Mouse (Mus musculus) lung, postnatal 4 days (tissue): Measurements from ENCODE around the gene Adprm.
"Not testable (repeated sequence)": the region's sequence is repeated elsewhere in the genome, so short reads cannot be mapped to it uniquely, and the experiment has no call there.

Experiments
- DNase-seq, 2 experiments: peaks; one replicate each; pipeline ENCODE4 v3.0.0; 2021

The Adprm gene

GRCm38 (mm10) chr11:67052321-67052952 lies at the start of gene Adprm, which contains the start of gene Sco1:
TSS of gene Adprm (minus strand) at chr11:67052594.
TSS of gene Sco1 (plus strand) at chr11:67052670.
- DNase-seq, result peak; percentile 92 to 93

- peak; percentile 41 to 69 for DNase-seq
Observed at GRCm38 (mm10) chr11:67101713-67102112, 49.3 kb upstream of the Adprm start.

GRCm38 (mm10) chr11:67100169-67100568 lies 47.8 kb upstream of the Adprm start:
- DNase-seq, result peak in 1 of 2 experiments; percentile 46

- DNase-seq, result no peak
Observed at GRCm38 (mm10) chr11:67099241-67099640, 46.8 kb upstream of the Adprm start.

GRCm38 (mm10) chr11:67098427-67098826 lies 46.0 kb upstream of the Adprm start:
- DNase-seq, result no peak

DNA sequence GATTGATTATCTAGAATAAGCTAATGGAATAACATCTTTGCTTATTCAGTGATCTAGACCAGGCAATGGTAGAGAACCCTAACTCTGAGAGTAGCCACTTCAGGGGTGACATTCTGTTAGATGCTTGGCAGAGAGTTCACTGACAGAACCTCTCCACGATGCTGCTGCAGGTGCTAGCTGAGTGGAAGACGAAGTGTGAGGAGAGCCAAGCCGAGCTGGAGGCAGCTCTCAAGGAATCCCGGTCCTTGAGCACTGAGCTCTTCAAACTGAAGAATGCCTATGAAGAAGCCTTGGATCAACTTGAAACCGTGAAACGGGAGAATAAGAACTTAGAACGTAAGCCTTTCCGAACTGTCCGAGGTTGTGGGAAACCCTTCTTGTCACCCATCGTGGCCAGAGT lies 45.3 kb upstream of the Adprm start:
- no peak for DNase-seq

DNA sequence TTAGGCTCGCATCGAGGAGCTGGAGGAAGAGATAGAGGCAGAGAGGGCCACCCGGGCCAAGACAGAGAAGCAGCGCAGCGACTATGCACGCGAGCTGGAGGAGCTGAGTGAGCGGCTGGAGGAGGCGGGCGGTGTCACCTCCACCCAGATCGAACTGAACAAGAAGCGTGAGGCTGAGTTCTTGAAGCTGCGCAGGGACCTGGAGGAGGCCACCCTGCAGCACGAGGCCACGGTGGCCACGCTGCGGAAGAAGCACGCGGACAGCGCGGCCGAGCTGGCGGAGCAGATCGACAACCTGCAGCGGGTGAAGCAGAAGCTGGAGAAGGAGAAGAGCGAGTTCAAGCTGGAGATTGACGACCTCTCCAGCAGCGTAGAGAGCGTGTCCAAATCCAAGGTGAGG lies 42.1 kb upstream of the Adprm start:
- DNase-seq, result no peak

- DNase-seq, result no peak
Observed at GRCm38 (mm10) chr11:67093652-67094051, 41.3 kb upstream of the Adprm start.

GRCm38 (mm10) chr11:67093201-67093600 lies 40.8 kb upstream of the Adprm start:
- DNase-seq, result no peak

- not testable (repeated sequence) for DNase-seq
Observed at GRCm38 (mm10) chr11:67092354-67092753, 40.0 kb upstream of the Adprm start.

DNA sequence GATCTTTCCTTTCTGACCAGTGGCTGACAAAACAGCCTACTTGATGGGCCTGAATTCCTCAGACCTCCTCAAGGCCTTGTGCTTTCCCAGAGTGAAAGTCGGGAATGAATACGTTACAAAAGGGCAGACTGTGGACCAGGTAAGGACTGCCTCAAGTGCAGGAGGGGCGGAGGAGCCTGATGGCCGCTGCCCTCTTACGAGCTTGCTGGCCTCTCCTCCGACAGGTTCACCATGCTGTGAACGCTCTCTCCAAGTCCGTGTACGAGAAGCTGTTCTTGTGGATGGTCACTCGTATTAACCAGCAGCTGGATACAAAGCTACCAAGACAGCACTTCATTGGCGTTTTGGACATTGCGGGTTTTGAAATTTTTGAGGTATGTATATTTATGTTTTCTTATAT lies 34.8 kb upstream of the Adprm start:
- no peak for DNase-seq

DNA sequence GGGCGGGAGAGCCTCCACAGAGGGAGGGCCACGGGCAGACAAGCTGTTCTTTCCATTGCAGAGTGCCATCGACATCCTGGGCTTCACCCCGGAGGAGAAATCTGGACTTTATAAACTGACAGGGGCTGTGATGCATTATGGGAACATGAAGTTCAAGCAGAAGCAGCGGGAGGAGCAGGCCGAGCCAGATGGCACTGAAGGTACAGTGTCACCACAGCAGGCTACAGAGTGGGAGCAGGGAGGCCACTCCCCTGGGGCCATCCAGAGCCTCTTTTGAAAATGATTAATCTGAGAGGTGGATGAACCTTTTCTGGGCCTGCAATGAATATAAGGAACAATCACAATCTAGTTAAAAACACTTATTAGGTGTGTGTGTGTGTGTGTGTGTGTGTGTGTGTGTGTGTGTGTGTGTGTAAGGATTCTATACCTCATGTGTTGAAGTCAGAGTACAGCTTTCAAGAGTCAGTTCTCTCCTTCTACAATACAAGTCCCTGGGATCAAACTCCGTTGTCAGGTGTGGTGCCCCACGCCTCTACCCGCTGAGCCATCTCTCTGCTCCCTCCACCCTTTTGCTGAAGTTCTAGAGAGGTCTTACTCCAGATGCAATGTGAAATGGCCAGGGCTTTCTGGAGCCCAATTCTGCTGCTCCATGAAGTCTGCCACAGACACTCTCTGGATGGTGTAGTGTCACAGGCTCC lies 34.2 kb upstream of the Adprm start:
- DNase-seq, result no peak

- DNase-seq, result peak; percentile 37 to 76
Observed at GRCm38 (mm10) chr11:67085489-67085888, 33.1 kb upstream of the Adprm start.

DNA sequence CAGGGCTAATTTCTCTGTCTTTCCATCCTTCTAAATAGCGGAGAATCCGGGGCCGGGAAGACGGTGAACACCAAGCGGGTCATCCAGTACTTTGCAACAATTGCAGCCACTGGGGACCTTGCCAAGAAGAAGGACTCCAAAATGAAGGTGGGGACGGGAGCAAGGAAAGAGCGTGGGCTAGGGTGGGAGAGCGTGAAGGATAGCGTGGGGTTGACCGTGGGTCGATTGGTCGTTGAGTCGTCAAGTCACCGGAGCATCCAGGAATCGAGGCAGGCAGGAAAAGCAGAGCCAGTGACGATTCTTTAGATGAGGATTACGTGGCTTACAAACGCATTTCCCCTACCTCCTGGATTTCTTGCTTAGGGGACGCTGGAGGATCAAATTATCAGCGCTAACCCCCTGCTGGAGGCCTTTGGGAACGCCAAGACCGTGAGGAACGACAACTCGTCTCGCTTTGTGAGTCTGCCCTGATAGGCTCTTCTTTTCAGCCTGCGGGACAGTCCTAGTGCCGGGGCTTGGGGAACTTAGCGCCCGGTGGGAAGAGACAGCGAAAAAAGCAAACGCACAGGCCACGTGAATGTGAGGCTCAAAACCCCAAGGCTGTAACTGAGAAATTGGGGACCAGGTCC lies 31.4 kb upstream of the Adprm start:
- no peak for DNase-seq

DNA sequence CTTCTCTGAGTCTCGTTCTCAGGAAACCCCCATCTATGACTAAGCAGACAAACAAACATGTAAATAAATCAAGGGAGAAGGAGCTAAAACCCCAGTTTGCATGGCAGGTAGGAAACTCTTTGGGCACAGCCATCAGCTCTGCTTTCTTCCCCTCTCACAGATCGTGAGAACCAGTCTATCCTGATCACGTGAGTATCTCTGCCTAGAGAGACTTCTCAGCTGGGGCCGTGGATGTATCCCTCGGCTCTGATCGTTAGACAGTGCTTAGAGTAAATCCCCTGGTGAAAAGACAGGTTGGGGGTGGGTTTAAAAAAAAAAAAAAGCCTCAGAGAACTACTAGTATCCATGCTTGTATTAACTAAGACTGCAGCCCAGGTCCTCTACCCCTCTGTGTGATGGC lies 30.8 kb upstream of the Adprm start:
- DNase-seq, result no peak

- DNase-seq, result no peak
Observed at GRCm38 (mm10) chr11:67082793-67083192, 30.4 kb upstream of the Adprm start.

GRCm38 (mm10) chr11:67082188-67082587 lies 29.8 kb upstream of the Adprm start:
- DNase-seq, result peak in 1 of 2 experiments; percentile 6

- DNase-seq, result peak; percentile 50 to 74
Observed at GRCm38 (mm10) chr11:67081125-67081649, 28.8 kb upstream of the Adprm start.

GRCm38 (mm10) chr11:67080168-67080567 lies 27.8 kb upstream of the Adprm start:
- DNase-seq, result peak; percentile 36 to 70

DNA sequence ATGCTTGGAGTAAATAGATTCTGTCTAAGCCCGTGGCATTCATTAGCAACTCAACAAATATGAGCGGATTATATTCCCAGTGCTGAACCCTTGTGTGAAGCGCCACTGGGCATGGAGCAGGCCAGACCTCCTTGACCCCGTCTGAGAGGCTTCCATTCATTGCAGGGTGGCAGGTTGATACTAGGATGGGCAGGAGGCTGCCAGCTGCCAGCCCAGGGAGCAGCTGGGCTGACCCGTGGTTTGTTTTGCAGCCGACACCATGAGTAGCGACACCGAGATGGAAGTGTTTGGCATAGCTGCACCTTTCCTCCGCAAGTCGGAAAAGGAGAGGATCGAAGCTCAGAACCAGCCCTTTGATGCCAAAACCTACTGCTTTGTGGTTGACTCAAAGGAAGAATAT lies 27.3 kb upstream of the Adprm start:
- no peak for DNase-seq

DNA sequence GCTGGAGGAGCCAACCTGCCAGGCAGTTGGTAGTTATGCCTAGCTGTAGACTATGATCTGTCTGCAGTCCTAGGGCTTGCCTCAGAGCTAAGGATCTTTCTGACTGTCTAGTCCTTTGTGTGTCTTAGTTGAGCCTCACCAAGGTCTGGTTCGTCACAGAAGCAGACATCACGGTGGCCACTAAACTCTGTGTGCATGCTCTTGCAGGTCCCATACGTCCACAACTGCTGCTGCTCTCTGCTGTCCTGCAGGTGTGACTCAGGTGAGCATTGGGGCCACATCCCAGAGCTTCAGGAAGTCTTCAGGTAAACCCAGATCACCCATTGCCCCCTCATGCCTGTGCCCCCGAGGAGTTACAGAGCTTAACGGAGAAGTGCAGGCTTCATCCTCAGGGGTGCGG lies 26.5 kb upstream of the Adprm start:
- DNase-seq, result no peak

DNA sequence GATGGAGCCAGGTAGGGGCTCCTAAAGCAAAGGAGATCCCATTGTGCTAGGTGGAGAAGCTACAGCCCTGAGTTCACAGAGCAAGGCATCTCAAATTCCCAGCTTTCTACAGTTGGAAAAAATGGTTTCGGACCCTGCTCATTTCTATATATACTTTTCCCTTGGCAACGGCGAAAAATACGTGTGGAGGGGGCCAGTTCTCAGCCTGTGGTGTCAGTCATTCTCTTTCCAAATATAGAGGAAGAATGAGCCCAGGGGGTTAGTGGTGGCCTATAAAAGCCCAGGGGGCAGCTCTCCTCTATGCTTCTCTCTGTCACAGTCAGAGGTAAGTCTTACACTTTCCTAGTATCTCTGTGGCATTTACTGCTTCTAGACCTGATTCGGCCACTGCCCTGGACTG lies 25.6 kb upstream of the Adprm start, which contains the start of gene Myh3:
TSS of gene Myh3 (plus strand) at position 301 of the 400 bp plus-strand sequence.
- DNase-seq, result no peak

DNA sequence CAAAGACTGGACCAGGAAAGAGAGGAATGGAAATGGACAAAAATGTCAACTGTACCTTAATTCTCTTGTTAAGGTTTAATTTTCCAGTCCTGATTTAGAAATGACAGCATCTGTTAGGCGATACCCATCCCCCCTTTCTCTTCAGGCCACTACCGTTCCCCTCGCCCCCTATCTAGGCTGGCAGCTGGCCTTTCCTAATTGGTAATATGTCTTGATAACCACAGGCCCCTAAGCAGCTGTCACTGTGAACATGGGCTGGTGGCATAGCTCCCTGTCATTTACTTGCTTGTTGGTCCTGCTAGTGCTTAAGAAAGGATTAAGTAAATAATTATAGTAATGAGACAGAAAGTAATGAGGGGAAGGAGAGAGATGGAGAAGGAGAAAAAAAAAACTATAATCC lies 25.0 kb upstream of the Adprm start:
- DNase-seq, result no peak

- no peak for DNase-seq
Observed at GRCm38 (mm10) chr11:67076781-67077180, 24.4 kb upstream of the Adprm start.
